8 mouse cellular contexts compared by ENCODE assay signal in the genomic region with DNA sequence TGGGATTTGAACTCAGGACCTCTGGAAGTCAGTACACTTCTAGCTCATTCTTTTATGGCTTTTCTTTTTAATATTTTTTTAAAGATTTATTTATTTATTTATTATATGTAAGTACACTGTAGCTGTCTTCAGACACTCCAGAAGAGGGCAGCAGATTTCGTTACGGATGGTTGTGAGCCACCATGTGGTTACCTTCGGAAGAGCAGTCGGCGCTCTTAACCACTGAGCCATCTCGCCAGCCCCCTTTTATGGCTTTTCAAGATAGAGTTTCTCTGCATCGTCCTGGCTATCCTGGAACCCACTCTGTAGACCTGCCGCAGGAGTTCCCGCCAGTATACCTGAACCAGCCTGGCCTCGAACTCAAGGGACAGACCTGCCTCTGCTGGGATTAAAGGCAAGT. TPM values are rescaled to one million over a fixed set of nuclear protein-coding genes. Genes with fewer than 3 reads are reported as not detected.
DNase-seq lines count a peak whose midpoint lies in the region; ATAC-seq and TF ChIP-seq lines count a peak whose summit lies in the region.
"Not testable (repeated sequence)": the region's sequence is repeated elsewhere in the genome, so short reads cannot be mapped to it uniquely, and the experiment has no call there.

No protein-coding gene starts in this region.

- not testable (repeated sequence) for H3K4me1 ChIP-seq in ES-E14 (ENCODE audit: control insufficient read depth in 2 of 2, insufficient read depth in 2 of 2, low read length in 2 of 2, poor library complexity in 1 of 2); heart, embryonic 12.5 days (replicated peaks); liver, embryonic 14.5 days (replicated peaks; ENCODE audit: control insufficient read depth in 2 of 2, insufficient read depth in 2 of 2, low read length in 1 of 2); stomach, embryonic 15.5 days

- peak overlapping the region; percentile 89 to 94 for H3K4me3 ChIP-seq in ES-E14 (ENCODE audit: insufficient read depth in 1 of 2, low read depth in 1 of 2, low read length in 2 of 2, poor library complexity in 1 of 2, severe bottlenecking in 1 of 2)
- H3K4me3 ChIP-seq in heart, embryonic 12.5 days: peak overlapping the region; percentile 71; the same call in 1 of the 2 replicates
- H3K4me3 ChIP-seq in liver, embryonic 14.5 days (ENCODE audit: insufficient read depth in 1 of 2, low read depth in 2 of 2, low read length in 2 of 2): peak overlapping the region; percentile 69 to 95
- not testable (repeated sequence) for H3K4me3 ChIP-seq in stomach, embryonic 15.5 days (replicated peaks)

- peak overlapping the region; percentile 68 for H3K4me2 ChIP-seq in heart, embryonic 12.5 days
- peak overlapping the region; percentile 74 for H3K4me2 ChIP-seq in liver, embryonic 14.5 days (ENCODE audit: low read depth)
- peak overlapping the region; percentile 53; the same call in 1 of the 2 replicates for H3K4me2 ChIP-seq in stomach, embryonic 15.5 days

- H3K27me3 ChIP-seq in heart, embryonic 12.5 days (replicated peaks); liver, embryonic 14.5 days (ENCODE audit: control insufficient read depth, insufficient read depth, low read length); stomach, embryonic 15.5 days (replicated peaks): not testable (repeated sequence)

- in situ Hi-C loops in ES-E14 (cut with MboI; ENCODE audit: low sequenced_read_pairs in 2 of 2, unreplicated experiment in 2 of 2): not testable (repeated sequence)

- TF ChIP-seq EP300 in liver, embryonic 14.5 days (IDR thresholded peaks at IDR 0.05; ENCODE audit: low read depth): not testable (repeated sequence)

- peak; percentile 74 for TF ChIP-seq CTCF in liver, embryonic 14.5 days (IDR thresholded peaks at IDR 0.05; ENCODE audit: low read depth)

- 0 out of 2 replicates have a peak, but pooled peaks have one; percentile 29 for ATAC-seq in common myeloid progenitor, adult 5-6 weeks (replicated peaks; ENCODE audit: low read depth, poor library complexity, severe bottlenecking)
- ATAC-seq in heart, embryonic 12.5 days (ENCODE audit: insufficient number of reproducible peaks, low FRiP score); stomach, embryonic 15.5 days (ENCODE audit: insufficient read depth, low FRiP score, low read depth): not testable (repeated sequence)
- peak; percentile 34 for ATAC-seq in liver, embryonic 14.5 days (ENCODE audit: insufficient read depth)

- 69% methylated on average over 10 of the region's 10 CpGs for WGBS in heart, embryonic 12.5 days
- 15% methylated on average over 10 of the region's 10 CpGs for WGBS in liver, embryonic 14.5 days (ENCODE audit: insufficient replicate concordance)
- WGBS in stomach, embryonic 15.5 days: 85% methylated on average over 10 of the region's 10 CpGs

- peak; percentile 62 for DNase-seq in 3134 (ENCODE audit: extremely low read depth, insufficient read length, low spot score)
- not testable (repeated sequence) for DNase-seq in ES-E14 (ENCODE audit: low read depth, low spot score)
- DNase-seq in kidney, adult 9 months: peak; percentile 1
- peak in 2 of 3 experiments; percentile 31 to 32 for DNase-seq in liver, embryonic 14.5 days (ENCODE audit: low read depth in 3 of 3, low spot score in 3 of 3)
- DNase-seq in mesoderm, embryonic 11.5 days (ENCODE audit: low read depth, low spot score): peak; percentile 1

- peak overlapping the region; percentile 76; the same call in 1 of the 2 replicates for H3K9ac ChIP-seq in ES-E14 (ENCODE audit: insufficient read depth, low read depth, low read length, poor library complexity, severe bottlenecking)
- H3K9ac ChIP-seq in heart, embryonic 12.5 days; stomach, embryonic 15.5 days: not testable (repeated sequence)
- peak overlapping the region; percentile 71 for H3K9ac ChIP-seq in liver, embryonic 14.5 days (replicated peaks)

- not testable (repeated sequence) for H3K27ac ChIP-seq in ES-E14 (ENCODE audit: insufficient read depth, low read depth, low read length, poor library complexity, severe bottlenecking); heart, embryonic 12.5 days (ENCODE audit: poor library complexity, severe bottlenecking); liver, embryonic 14.5 days; stomach, embryonic 15.5 days

- H3K9me3 ChIP-seq in ES-E14 (ENCODE audit: control insufficient read depth, insufficient read depth, low read depth, low read length); heart, embryonic 12.5 days (replicated peaks); liver, embryonic 14.5 days (ENCODE audit: control insufficient read depth, low read length); stomach, embryonic 15.5 days: not testable (repeated sequence)

- not testable (repeated sequence) for H3K36me3 ChIP-seq in ES-E14 (ENCODE audit: control insufficient read depth, insufficient read depth, low read length, poor library complexity, severe bottlenecking); heart, embryonic 12.5 days; liver, embryonic 14.5 days (replicated peaks; ENCODE audit: control insufficient read depth, insufficient read depth, low read depth); stomach, embryonic 15.5 days

RNA-seq across cellular contexts. Expression of a gene that starts 1.9 kb away (rescaled TPM):
- 20.2 and 42.4 TPM in 2 replicates for total RNA-seq in ES-E14 (2012; rRNA removed)
- 154 and 173 TPM in 2 replicates for total RNA-seq in common myeloid progenitor, adult 5-6 weeks (2017)
- 75.0 and 76.1 TPM in 2 replicates for polyA plus RNA-seq in heart, embryonic 12.5 days (2016; fragmentation: Nextera tagmentation; extraction: Ambion mirVana)
- 10.1 and 18.7 TPM in 2 replicates for polyA plus RNA-seq in liver, embryonic 14.5 days (2012; rRNA removed)
- polyA plus RNA-seq in liver, embryonic 14.5 days (2014; fragmentation: Nextera tagmentation; extraction: Ambion mirVana): 92.5 and 92.8 TPM in 2 replicates
- 90.9 and 105 TPM in 2 replicates for polyA plus RNA-seq in stomach, embryonic 15.5 days (2015; fragmentation: Nextera tagmentation; extraction: Ambion mirVana)

RNA-seq across cellular contexts. Expression of a gene that starts 43.6 kb away (rescaled TPM):
- total RNA-seq in ES-E14 (2012; rRNA removed): 0.31 TPM in 1 of 2 replicates, not detected in the other
- total RNA-seq in common myeloid progenitor, adult 5-6 weeks (2017): 84.5 and 111 TPM in 2 replicates
- polyA plus RNA-seq in heart, embryonic 12.5 days (2016; fragmentation: Nextera tagmentation; extraction: Ambion mirVana): 1.2 and 1.3 TPM in 2 replicates
- 9.1 and 16.3 TPM in 2 replicates for polyA plus RNA-seq in liver, embryonic 14.5 days (2012; rRNA removed)
- polyA plus RNA-seq in liver, embryonic 14.5 days (2014; fragmentation: Nextera tagmentation; extraction: Ambion mirVana): 10.9 and 13.4 TPM in 2 replicates
- polyA plus RNA-seq in stomach, embryonic 15.5 days (2015; fragmentation: Nextera tagmentation; extraction: Ambion mirVana): 2.4 and 3.3 TPM in 2 replicates

RNA-seq across cellular contexts. Expression of a gene that starts 45.7 kb away (rescaled TPM):
- 1,690 and 1,886 TPM in 2 replicates for total RNA-seq in ES-E14 (2012; rRNA removed)
- total RNA-seq in common myeloid progenitor, adult 5-6 weeks (2017): 6,063 and 10,653 TPM in 2 replicates
- 287 and 289 TPM in 2 replicates for polyA plus RNA-seq in heart, embryonic 12.5 days (2016; fragmentation: Nextera tagmentation; extraction: Ambion mirVana)
- 600 and 1,190 TPM in 2 replicates for polyA plus RNA-seq in liver, embryonic 14.5 days (2012; rRNA removed)
- polyA plus RNA-seq in liver, embryonic 14.5 days (2014; fragmentation: Nextera tagmentation; extraction: Ambion mirVana): 428 and 436 TPM in 2 replicates
- polyA plus RNA-seq in stomach, embryonic 15.5 days (2015; fragmentation: Nextera tagmentation; extraction: Ambion mirVana): 379 and 399 TPM in 2 replicates
